Mouse (Mus musculus) megakaryocyte, adult 5-6 weeks (primary cell): Measurements from ENCODE around the gene Gp1ba. TPM values are rescaled to one million over a fixed set of nuclear protein-coding genes. Genes with fewer than 3 reads are reported as not detected.

Experiments
- ATAC-seq: 2 replicates; pipeline ENCODE4 v1.8.0; 2016; ENCODE audit warnings: mild to moderate bottlenecking, inconsistent platforms; ENCODE audit not compliant: poor library complexity, severe bottlenecking
- total RNA-seq, 2 experiments: library from RNA; stranded (forward) in 1 of 2; stranded (reverse) in 1 of 2; fragments of 153-499, 151-499 nt in 1 of 2; fragments of 221-1000, 200-1000 nt in 1 of 2; gene quantifications; 2 replicates each; pipeline versions ENCODE4 v1.2.3 to v1.2.4; 2015 to 2017

The Gp1ba gene
- total RNA-seq, 2 experiments from 2014 or later, result 0.04 to 0.20 TPM

GRCm38 (mm10) chr11:70668335-70668770 is 29.4 kb downstream of the Gp1ba start:
- ATAC-seq, result no peak; the same call in 1 of the 2 replicates

GRCm38 (mm10) chr11:70668771-70669505 is 30.0 kb downstream of the Gp1ba start, which contains the start of gene Spag7:
TSS of gene Spag7 (minus strand) at chr11:70669416.
- peak; percentile 84 for ATAC-seq

- peak; percentile 26 for ATAC-seq
Measured at GRCm38 (mm10) chr11:70669582-70670345, 30.8 kb downstream of the Gp1ba start.

- no peak for ATAC-seq
Measured at GRCm38 (mm10) chr11:70670483-70670882, 31.6 kb downstream of the Gp1ba start.

- ATAC-seq, result no peak
Measured at GRCm38 (mm10) chr11:70671333-70672047, 32.6 kb downstream of the Gp1ba start.

GRCm38 (mm10) chr11:70674014-70674413 is 35.1 kb downstream of the Gp1ba start:
- ATAC-seq, result no peak

GRCm38 (mm10) chr11:70674501-70674900 is 35.6 kb downstream of the Gp1ba start:
- no peak for ATAC-seq

- no peak for ATAC-seq
Measured at GRCm38 (mm10) chr11:70678092-70678491, 39.2 kb downstream of the Gp1ba start.

GRCm38 (mm10) chr11:70678576-70678975 is 39.7 kb downstream of the Gp1ba start:
- ATAC-seq, result no peak

- no peak for ATAC-seq
Measured at GRCm38 (mm10) chr11:70679361-70679760, 40.4 kb downstream of the Gp1ba start.

GRCm38 (mm10) chr11:70679894-70680293 is 41.0 kb downstream of the Gp1ba start:
- peak; percentile 98 for ATAC-seq

GRCm38 (mm10) chr11:70681170-70681569 is 42.2 kb downstream of the Gp1ba start:
- no peak for ATAC-seq

- no peak for ATAC-seq
Measured at GRCm38 (mm10) chr11:70681897-70682581, 43.1 kb downstream of the Gp1ba start.

GRCm38 (mm10) chr11:70683640-70684039 is 44.7 kb downstream of the Gp1ba start:
- ATAC-seq, result no peak

- peak; percentile 45 for ATAC-seq
Measured at GRCm38 (mm10) chr11:70686901-70687566, 48.1 kb downstream of the Gp1ba start.

GRCm38 (mm10) chr11:70687601-70688199 is 48.8 kb downstream of the Gp1ba start, which contains the start of gene Camta2:
TSS of gene Camta2 (minus strand) at chr11:70688105.
- ATAC-seq, result peak; percentile 79

- no peak for ATAC-seq
Measured at GRCm38 (mm10) chr11:70688372-70688771, 49.5 kb downstream of the Gp1ba start.

GRCm38 (mm10) chr11:70689578-70689977 is 50.7 kb downstream of the Gp1ba start:
- no peak for ATAC-seq
